Mouse (Mus musculus): ENCODE results near the gene 4930402H24Rik. TPM values are rescaled to one million over a fixed set of nuclear protein-coding genes. Genes with fewer than 3 reads are reported as not detected.
A peak's percentile ranks its signal among the peaks of the same experiment; 100 is the strongest.
"Not testable (repeated sequence)": the region's sequence is repeated elsewhere in the genome, so short reads cannot be mapped to it uniquely, and the experiment has no call there.

Gene 4930402H24Rik
- total RNA-seq, 2 experiments from 2014 or later = 80.1 to 90.1 TPM

- DNase-seq = no peak
These were observed 54.6 kb downstream of the 4930402H24Rik start for GRCm38 (mm10) chr2:130851363-130852246.

- DNase-seq = no peak
These were observed 56.5 kb downstream of the 4930402H24Rik start for GRCm38 (mm10) chr2:130849688-130850087.

- no peak for DNase-seq
These were observed 57.9 kb downstream of the 4930402H24Rik start for GRCm38 (mm10) chr2:130848313-130848712.

- DNase-seq = no peak
These were observed 62.6 kb downstream of the 4930402H24Rik start for GRCm38 (mm10) chr2:130843623-130844022.

- peak; percentile 56 to 72 for DNase-seq
These were observed 65.4 kb downstream of the 4930402H24Rik start for GRCm38 (mm10) chr2:130840846-130841245.

- DNase-seq = peak; percentile 72 to 79
These were observed 66.1 kb downstream of the 4930402H24Rik start for GRCm38 (mm10) chr2:130839874-130840661.

- peak in 1 of 2 experiments; percentile 70 for DNase-seq
These were observed 66.7 kb downstream of the 4930402H24Rik start for GRCm38 (mm10) chr2:130839528-130839873.

GRCm38 (mm10) chr2:130839084-130839483 is 67.1 kb downstream of the 4930402H24Rik start:
- DNase-seq = peak in 1 of 2 experiments; percentile 15

GRCm38 (mm10) chr2:130838131-130838530 is 68.1 kb downstream of the 4930402H24Rik start:
- DNase-seq = no peak

- no peak for DNase-seq
These were observed 72.5 kb downstream of the 4930402H24Rik start for GRCm38 (mm10) chr2:130833699-130834098.

GRCm38 (mm10) chr2:130832582-130832981 is 73.6 kb downstream of the 4930402H24Rik start:
- DNase-seq = no peak

- no peak for DNase-seq
These were observed 74.2 kb downstream of the 4930402H24Rik start for GRCm38 (mm10) chr2:130832012-130832411.

GRCm38 (mm10) chr2:130830236-130830635 is 76.0 kb downstream of the 4930402H24Rik start:
- no peak for DNase-seq

- no peak for DNase-seq
These were observed 76.7 kb downstream of the 4930402H24Rik start for GRCm38 (mm10) chr2:130829496-130829895.

GRCm38 (mm10) chr2:130828668-130829067 is 77.5 kb downstream of the 4930402H24Rik start:
- DNase-seq = no peak

GRCm38 (mm10) chr2:130828066-130828465 is 78.1 kb downstream of the 4930402H24Rik start:
- DNase-seq = not testable (repeated sequence)

- peak; percentile 50 to 57 for DNase-seq
These were observed 78.8 kb downstream of the 4930402H24Rik start for GRCm38 (mm10) chr2:130827410-130827809.

- DNase-seq = peak; percentile 38 to 50
These were observed 87.2 kb downstream of the 4930402H24Rik start for GRCm38 (mm10) chr2:130818838-130819647.

GRCm38 (mm10) chr2:130817865-130818264 is 88.3 kb downstream of the 4930402H24Rik start:
- DNase-seq = no peak

GRCm38 (mm10) chr2:130816205-130816604 is 90.0 kb downstream of the 4930402H24Rik start:
- DNase-seq = no peak

- DNase-seq = no peak
These were observed 91.7 kb downstream of the 4930402H24Rik start for GRCm38 (mm10) chr2:130814492-130814891.

- no peak for DNase-seq
These were observed 92.5 kb downstream of the 4930402H24Rik start for GRCm38 (mm10) chr2:130813729-130814128.
